Mouse (Mus musculus) ovary, postnatal 36 days (tissue): ENCODE measurements around the gene Nid1.
"Not testable (repeated sequence)": the region's sequence is repeated elsewhere in the genome, so short reads cannot be mapped to it uniquely, and the experiment has no call there.

Experiments
- DNase-seq: peaks from one replicate; pipeline ENCODE4 v3.0.0; 2022; ENCODE audit warnings: low spot score, mixed read lengths

Gene Nid1

DNA sequence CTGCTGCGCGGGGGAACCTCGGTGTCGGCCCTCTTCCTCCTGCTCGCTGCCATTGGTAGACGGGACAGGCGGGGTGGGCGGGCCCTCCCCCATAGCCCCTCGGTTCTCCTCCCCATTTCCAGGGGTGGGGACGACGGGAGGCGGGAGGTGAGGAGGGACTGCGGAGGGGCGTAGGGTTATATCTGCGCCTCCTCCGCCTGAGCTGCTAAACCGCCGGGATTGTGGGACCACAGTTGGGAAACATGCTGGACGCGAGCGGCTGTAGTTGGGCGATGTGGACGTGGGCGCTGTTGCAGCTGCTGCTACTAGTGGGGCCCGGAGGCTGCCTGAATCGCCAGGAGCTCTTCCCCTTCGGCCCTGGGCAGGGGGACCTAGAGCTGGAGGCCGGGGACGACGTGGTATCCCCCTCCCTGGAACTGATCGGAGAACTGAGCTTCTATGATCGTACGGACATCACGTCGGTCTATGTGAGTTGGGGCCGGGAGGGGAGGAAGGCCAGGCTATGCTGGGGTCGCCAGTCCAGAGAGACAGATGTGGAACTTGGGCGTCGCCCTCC is at the start of gene Nid1:
Gene Nid1, plus strand, starts transcription at position 92 of the 556 bp plus-strand sequence.
- DNase-seq = peak; percentile 18

DNA sequence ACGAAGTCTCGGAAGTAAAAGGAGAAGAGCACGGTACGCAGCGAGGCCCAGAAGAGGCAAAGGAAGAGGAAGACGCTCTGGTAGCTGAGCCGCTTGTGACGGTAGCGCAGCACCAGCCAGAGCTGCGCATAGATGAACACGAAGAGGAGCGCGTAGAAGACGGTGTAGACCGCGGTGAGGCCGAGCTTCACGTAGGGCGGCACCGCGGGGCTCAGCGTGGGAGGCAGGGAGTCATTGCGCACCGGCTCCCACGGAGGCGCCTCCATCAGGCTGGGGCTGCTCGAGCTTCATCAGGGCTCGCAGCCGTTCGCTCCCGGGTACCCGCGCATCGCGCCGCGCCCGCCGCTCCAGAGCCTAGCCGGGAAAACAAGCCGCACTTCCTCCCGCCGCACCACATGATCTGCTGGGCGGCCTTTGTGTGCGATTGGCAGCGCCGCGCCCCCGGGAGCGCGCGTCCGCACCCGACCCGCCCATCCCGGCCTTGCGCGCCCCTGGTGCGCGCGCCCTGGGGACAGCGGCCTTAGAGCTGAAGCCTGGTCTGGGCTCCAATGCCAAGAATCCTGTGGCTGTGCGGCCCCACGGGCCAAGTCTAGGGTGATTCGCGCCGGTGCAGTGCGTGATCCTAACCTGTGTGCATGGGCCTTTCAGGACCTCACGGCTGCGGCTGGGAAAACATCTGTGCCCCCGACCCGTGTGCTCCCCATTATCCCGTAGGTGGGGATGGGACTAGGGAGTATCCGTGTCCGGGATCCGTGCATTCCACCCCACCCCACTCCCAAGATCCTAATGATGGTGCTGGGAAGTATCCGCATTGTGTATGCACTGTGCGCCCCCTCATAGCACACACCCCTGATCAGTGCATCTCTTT is 43.9 kb upstream of the Nid1 start, which contains the start of gene Gpr137b:
Gene Gpr137b, minus strand, starts transcription at position 787 of the 868 bp plus-strand sequence.
- DNase-seq = peak; percentile 66

DNA sequence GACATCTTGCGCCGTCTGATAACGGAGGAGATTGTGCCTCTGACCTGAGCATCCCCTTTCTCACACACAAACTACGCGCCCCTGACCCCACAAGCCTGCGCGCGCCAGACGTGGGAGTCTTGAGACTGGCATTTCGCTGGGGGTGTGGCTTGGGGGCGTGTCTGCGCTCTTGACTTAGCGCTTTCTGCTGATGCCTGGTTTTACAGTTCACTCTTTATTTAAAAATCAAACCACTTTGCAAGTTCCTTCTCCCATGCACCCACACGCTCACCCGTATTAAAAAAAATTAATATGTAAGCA is 43.3 kb upstream of the Nid1 start:
- DNase-seq = peak; percentile 16

DNA sequence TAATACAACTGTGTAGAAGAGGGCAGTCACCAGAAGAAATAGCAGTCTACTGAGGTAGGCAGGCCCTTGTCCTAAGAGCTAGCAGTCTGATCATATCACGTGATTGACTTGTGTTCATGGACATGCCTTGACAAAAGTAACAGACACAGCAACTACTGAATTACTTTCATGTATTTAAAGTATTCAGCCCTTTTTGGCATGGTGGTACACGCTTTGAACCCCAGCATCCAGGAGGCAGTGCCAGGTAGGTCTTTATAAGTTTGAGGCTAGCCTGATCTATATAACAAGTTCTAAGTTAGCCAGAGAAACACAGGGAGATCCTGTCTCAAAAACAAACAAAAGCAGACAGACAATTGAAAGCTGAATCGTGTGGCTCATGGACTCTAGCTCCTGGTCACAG is 36.5 kb upstream of the Nid1 start:
- DNase-seq = not testable (repeated sequence)

DNA sequence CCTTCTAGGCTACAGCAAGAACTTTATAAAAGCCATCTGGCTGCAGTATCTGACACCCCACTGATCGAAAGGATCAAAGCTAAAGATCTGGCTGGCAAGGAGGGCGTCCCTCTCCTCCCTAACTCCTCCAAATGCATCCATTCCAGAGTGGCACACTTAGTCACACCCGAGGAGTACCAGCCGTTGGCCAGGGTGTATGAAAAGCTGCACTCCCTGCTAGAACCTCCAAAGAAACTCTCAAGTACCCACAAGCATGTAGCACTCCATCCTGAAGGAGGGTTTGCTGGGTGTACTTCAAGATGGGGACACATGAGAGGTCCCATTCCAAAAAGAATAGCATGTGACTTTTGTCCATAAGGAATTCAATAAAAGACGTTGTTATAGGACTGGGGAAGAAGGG is 34.5 kb upstream of the Nid1 start:
- not testable (repeated sequence) for DNase-seq

DNA sequence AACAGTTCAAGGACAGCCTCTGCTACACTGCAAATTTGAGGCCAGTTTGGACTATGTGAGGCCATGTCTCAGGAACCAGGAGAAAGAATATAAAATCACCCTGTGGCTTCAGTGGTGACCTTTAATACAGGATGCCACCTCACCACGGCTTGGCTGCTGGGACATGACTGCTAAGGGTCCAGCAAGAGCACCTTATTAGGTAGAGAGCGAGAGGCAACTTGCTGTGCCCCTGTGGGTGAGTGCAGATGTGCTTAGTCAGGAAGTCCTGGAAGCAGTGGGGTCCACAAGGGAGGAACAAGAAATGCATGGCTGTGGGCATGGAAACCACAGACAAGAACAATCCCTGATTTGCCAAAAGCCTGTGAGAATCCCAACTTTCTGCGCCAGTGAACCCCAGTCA is 34.0 kb upstream of the Nid1 start:
- not testable (repeated sequence) for DNase-seq

DNA sequence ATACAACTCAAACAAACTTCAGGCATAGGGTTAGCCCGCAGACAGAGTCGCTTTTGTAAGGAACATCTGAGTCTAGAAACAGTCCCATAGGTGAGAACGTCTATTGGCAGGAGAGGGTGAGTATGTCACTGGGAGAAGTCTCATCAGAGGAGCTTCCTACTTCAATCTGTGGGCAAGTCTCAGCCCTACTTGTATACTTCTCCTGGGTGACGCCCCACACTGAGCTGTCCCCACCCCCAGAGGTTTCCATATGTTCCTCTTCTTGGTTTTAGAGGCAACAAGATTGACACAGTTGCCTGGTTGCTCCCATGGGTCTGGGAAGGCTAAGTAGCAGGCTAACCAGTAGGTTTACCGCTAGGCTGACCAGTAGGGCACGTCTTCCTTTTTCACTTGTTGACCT is 33.5 kb upstream of the Nid1 start:
- not testable (repeated sequence) for DNase-seq

DNA sequence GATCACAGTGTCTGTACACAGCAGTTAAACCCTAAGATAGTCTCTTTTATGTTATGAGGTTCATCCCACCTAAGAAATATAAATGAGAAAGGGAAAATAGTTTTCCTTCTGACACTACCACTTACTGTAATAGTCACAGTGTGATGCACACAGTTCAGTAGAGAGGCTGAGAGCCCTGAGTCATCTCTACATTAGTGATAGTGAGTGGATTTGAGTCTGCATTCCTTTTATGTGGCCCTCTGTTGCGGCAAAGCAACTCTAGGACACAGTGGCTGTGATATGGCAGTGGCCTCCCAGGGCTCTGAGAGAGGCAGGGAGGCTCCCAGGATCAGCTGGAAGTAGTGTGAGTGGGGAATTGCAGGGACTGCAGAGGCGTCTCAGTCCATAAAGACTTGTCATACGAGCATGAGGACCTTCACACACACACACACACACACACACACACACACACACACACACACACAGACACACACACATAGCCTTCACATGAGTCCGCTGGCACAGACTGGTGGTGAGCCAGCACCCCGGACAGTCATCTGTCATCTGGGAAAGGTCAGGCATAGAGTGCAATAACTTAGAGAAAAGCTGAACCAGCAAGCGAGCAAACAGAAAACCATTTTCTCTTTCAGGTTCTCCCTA is 32.7 kb upstream of the Nid1 start:
- not testable (repeated sequence) for DNase-seq

DNA sequence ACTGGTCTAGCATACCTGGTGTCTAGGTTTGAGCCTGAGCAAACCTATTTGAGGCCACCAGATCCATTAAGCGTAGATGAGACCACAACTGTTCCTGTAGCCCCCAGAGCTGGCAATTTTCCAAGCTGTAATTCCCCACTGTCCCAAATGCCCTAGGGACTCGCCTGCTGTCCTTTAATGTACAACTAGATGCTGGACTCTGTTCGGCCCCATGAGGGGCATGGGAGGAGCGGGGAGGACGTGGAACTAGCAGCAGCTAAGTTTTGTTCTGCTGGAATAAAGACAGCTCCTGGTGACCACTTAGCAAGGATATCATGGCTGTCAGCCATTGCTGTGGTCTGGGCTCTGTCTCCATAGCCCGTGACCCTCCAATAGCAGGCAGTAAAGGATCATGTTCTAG is 31.8 kb upstream of the Nid1 start:
- DNase-seq = not testable (repeated sequence)

DNA sequence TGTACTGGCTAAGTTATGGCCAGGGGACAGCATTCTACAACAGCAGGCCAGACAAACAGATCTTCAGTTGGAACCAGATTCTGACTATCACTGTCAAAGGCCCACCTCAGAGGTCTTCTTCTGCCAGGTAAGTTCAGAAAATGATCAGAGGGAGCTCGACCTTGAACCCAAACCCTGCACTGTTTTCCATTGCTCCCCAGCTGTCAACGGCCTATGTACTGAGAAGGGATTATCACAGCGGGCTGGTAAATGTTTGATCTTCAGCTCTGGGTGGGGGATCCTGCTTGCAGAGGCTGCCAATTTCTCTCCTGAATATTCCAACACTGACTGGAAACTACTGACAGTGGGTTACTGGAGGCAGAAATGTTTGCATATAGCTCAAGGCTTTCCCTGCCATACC is 23.1 kb upstream of the Nid1 start:
- no peak for DNase-seq

DNA sequence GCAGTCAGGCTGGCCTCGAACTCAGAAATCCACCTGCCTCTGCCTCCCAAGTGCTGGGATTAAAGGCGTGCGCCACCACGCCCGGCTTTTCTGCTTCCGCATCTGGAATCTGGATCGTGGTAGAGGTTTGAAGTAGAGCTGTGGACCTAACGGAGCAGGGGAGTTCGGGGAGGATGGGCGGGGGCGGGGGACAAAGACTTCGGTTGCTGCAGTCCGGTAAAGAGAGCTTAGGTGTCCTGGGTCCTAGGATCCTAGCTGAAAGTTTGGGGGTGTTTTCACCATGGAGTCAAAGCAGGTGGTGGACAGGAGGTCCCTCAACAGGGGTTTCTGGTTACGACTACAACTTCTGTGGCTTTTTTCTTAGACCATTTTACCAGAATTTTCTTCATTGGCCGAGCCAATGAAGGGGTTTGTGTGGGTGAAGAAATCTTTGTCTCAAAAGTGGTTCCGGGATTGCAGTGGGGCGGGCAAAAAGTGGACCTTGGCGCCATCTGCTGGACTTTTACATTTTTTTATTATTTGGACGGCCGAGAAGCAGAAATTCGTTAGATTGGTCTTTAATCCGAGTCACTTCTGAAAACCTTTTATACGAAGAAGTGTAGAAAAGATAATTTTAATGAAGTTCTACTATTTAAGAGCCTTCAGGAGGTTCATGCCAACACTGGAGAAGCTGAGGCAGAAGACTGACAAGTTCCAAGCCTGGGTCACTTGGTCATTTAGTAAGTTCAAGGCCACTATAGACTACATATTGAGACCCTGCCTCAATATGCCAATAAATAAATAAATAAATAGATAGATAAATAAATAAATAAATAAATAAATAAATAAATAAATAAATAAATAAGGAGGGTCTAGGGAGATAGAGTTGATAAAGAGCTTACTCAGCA is 22.0 kb upstream of the Nid1 start:
- DNase-seq = peak; percentile 36

DNA sequence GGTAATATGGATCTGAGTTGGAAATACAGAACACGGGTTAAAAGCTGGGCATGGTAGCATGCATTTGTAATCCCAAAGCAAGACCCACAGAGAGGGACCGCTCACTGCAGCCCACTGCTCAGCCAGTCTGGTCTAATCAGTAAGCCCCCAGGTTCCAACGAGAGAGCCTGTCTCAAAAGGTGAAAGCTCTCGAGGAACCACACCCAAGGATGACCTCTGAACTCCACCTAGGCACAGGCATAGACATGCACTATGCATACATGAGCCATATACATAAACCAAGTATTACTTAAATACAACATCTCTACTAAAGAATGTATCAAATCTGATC is 21.4 kb upstream of the Nid1 start:
- DNase-seq = not testable (repeated sequence)

DNA sequence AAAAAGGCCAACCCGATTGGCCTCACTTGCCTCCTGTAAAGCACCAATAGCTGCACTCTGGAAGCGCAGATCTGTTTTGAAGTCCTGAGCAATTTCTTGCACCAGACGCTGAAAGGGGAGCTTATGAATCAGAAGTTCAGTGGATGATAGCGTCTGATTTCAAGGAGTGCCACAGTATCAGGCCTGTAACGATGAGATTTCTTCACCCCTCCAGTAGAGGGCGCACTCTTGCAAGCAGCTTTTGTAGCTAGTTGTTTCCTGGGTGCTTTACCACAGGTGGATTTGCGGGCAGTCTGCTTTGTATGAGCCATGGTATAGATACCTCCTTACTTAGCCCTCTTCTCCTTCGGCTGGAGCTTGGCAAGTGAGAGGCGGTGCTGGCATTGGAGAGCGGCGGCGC is 18.5 kb upstream of the Nid1 start:
- DNase-seq = not testable (repeated sequence)

DNA sequence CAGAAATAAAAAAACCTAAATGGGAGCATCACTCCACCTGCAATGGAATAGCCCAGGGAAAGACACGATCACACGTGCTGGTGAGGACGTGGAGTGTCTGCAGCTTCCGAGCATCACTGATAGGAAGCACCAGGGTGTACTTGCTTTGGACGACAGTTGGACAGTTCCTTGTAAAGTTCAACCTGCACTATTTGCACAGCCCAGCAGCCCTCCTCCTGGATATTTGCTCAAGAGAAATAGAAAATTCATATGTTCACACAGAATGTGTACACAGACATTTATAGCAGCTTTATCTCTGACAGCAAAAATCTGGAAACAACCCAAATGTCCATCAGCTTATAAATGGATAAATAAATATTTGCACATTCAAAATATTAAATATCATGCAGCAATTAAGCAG is 14.1 kb upstream of the Nid1 start:
- DNase-seq = not testable (repeated sequence)

DNA sequence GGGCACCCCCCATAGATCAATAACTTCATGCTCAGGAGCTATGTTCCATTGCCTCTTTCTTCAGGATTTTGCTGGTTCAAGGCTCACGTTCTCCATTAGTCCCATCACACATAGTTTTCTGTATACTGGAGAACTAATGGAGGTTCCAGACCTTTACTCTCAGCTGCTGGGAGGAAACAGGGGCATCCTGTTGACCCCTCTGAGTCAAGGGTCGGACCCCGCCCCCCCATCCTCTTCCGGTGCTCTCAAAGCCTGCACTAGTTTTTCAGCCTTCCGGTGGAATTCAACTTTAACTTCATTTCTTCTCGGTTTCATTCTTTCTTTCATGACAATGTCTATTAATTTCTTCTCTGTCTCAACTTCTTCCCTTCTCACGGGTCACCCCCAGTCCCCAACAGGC is 1.2 kb upstream of the Nid1 start:
- DNase-seq = not testable (repeated sequence)

DNA sequence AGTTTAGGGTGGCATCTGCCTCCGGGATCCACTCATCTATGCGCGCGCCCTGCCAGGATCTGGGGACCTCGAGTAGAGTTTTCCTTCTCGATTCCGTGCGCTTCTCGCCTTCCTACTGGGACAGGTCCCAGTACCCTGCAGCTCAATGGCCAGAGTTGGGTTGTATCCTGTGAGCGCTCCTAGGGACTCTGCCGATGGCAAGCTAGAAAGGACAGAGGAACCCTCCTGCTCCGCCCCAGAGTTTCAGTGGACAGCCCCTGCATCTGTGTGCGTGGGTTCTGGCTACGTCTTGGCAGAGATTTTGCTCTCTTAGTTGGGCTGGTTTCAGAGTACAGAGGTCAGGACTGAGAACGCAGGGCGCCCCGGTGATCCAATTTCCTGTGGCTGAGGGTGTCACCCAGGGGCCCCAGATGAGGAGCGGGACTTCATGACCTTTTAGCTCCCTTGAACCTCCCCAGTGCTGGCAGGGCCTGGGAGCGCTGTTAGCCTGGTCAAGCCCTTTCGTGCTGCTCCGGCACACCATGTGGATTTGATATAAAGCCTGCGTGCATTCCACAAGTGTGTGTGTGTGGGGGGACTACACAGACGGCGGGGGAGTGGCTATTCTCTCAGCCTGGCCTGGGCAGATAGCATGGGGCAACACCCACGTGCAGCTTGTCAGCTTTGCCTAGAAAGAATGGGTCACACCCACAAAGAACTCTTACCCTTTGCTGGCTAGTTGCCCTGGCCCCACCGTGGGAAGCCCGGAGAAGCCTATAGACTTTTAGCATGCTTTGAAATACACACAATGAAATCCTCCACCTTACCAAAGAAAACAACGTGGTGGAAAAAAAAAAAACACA is 982 bp downstream of the Nid1 start:
- not testable (repeated sequence) for DNase-seq

DNA sequence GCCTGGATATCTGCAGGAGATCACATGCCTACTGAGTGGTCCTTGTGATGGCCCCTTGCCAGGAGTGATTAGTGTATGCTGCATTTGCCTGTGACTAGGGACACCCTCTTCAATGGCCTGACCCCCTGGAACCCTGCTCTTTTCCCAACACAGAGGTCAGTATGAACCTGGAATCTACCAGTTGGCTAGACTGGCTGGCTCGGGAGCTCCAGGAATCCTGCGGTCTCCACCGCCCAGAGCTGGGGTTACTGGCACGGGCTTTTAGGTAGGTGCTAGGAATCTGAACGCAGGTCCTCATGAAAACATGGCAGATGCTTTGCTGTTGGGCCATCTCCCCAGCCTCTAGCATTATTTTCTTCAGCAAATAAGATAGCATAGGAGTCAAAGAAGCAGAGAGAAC is 8.2 kb downstream of the Nid1 start:
- DNase-seq = not testable (repeated sequence)

DNA sequence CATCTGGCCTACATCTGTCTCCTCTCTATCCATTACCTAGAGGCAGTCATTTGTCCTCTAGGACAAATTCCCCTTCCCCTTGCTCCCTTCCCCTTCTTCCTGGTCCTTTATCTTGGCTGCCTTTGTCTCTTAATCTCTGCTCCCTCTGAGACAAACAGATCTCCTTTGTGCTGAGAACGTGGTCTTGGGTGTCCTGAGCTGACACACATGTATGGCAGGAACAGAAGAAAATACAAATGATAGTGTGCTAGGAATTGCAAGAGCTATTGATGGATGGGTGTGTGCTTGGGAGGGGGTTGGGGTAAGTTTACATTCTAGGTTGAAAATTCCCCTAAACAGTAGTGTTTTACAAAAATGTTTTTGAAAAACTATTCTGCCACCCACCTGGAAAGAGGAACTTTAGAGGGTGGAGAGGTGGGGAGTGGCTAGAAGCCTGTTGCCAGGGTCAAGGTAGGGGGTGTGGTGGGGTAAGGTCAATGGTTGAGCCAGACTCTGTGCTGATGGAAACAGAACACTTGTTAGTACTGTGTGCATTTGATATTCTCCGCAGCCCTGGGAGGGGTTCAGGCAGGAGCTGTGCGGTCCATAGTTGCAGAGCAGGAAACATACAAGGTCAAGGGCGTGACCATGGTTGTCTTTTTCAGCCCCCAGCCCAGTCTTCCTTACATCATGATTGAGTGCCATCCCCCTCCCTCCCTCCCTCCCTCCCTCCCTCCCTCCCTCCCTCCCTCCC is 9.5 kb downstream of the Nid1 start:
- not testable (repeated sequence) for DNase-seq

DNA sequence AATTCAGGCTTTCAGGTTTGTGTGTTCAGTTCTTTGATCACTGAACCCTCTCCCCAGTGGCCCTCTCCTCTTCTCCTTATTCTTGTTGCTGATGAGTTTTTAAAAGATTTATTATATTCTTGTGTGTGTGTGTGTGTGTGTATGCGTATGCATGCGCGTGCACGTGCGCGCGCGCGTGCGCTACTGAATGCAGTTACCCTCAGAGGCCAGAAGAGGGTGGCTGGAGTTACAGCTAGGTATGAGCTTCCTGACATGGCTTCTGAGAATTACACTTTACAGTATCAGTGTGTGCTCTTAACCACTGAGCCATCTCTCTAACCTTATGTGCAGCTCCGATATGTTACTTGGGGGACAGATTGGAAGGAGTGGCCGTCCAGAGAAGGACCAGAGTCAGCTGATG is 12.6 kb downstream of the Nid1 start:
- not testable (repeated sequence) for DNase-seq

DNA sequence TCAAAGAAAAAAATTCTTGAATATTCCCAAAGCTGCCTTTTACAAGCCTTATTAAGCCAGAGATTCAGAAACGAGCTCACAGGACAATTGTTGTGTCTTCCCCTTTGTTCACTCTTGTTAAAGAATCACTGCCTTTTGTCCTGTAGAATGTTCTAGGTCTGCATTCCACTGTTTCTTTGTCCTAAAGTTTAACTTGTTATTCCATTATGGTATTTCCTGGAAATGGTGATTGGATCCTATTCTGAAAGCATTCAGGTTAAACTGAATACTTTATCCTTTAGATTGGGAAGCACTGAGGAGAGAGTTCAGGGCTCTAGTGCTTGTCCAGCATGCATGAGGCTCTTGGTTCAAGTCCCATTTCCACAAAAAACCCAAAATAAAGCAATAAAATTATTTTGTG is 13.6 kb downstream of the Nid1 start:
- not testable (repeated sequence) for DNase-seq

DNA sequence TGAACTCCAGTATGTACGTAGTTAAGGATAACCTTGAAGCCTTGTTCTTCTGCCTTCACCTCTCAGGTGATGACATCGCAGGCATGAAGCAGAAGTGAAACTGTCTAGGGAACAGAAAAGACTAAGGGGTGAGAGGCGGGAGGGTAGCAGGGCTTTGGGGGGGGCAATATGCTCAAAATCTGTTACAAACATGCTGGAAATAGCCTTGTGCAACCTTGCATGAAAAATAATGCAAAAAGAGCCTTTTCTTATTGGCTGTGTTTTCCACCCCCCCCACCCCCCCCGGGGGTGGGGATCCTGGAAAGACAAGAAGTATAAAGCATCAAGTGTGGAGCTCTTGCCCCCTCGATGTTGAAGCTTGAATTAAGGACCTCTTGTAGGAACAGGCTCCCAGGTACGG is 16.0 kb downstream of the Nid1 start:
- not testable (repeated sequence) for DNase-seq
